Comparison of ENCODE assay signal across 12 mouse cellular contexts in genomic region chr19:18436351-18436750, GRCm38 (mm10).
A peak's percentile ranks its signal among the peaks of the same experiment; 100 is the strongest.
DNase-seq lines count a peak whose midpoint lies in the region; ATAC-seq and TF ChIP-seq lines count a peak whose summit lies in the region.
"Had no signal": no experiment of that assay in that cellular context is flagged by ENCODE, and none has a peak within 500 bp of the region (broad histone marks: within the 10 kb centered on the region; RNA-seq: fewer than 3 reads in every experiment).

No protein-coding gene starts in this region.

- no peak overlapping the region for H3K27ac ChIP-seq in kidney, embryonic 16.5 days (ENCODE audit: low read length)
- no peak overlapping the region for H3K27ac ChIP-seq in embryonic facial prominence, embryonic 11.5 days (replicated peaks; ENCODE audit: low read depth, low read length)
- H3K27ac ChIP-seq in neural tube, embryonic 11.5 days (ENCODE audit: low read depth, low read length) = no peak overlapping the region
- no peak overlapping the region for H3K27ac ChIP-seq in forebrain, embryonic 14.5 days (ENCODE audit: low read depth, low read length)
- no peak overlapping the region for H3K27ac ChIP-seq in heart, adult 2 months

- no peak overlapping the region for H3K4me3 ChIP-seq in kidney, embryonic 16.5 days (ENCODE audit: low read length)
- H3K4me3 ChIP-seq in embryonic facial prominence, embryonic 11.5 days (ENCODE audit: low read depth, low read length) = no peak overlapping the region
- H3K4me3 ChIP-seq in neural tube, embryonic 11.5 days (ENCODE audit: low read depth, low read length) = no peak overlapping the region
- no peak overlapping the region for H3K4me3 ChIP-seq in forebrain, embryonic 14.5 days (ENCODE audit: low read depth, low read length)
- no peak overlapping the region for H3K4me3 ChIP-seq in heart, adult 2 months

- TF ChIP-seq POLR2A in heart, adult 2 months (IDR thresholded peaks at IDR 0.05; ENCODE audit: insufficient read depth, low read depth, low read length) = no peak

- TF ChIP-seq EP300 in heart, adult 2 months (IDR thresholded peaks at IDR 0.05; ENCODE audit: insufficient read depth, low read depth, low read length) = no peak

- no peaks in the 10 kb centered on the region for H3K9me3 ChIP-seq in kidney, embryonic 16.5 days (ENCODE audit: low read length)
- no peaks in the 10 kb centered on the region for H3K9me3 ChIP-seq in embryonic facial prominence, embryonic 11.5 days (replicated peaks; ENCODE audit: control insufficient read depth, low read length)
- no peaks in the 10 kb centered on the region for H3K9me3 ChIP-seq in neural tube, embryonic 11.5 days (ENCODE audit: control insufficient read depth, low read length)
- no peaks in the 10 kb centered on the region for H3K9me3 ChIP-seq in forebrain, embryonic 14.5 days (replicated peaks; ENCODE audit: control insufficient read depth, low read length)

- TF ChIP-seq CTCF in heart, adult 2 months (IDR thresholded peaks at IDR 0.05) = no peak

- intact Hi-C loops in heart, adult 2 months (cut with DNase I) = no loop called here

- H3K9ac ChIP-seq in kidney, embryonic 16.5 days (replicated peaks; ENCODE audit: low read length) = no peak overlapping the region
- H3K9ac ChIP-seq in embryonic facial prominence, embryonic 11.5 days (replicated peaks; ENCODE audit: low read length) = no peak overlapping the region
- H3K9ac ChIP-seq in neural tube, embryonic 11.5 days (ENCODE audit: low read length) = no peak overlapping the region
- H3K9ac ChIP-seq in forebrain, embryonic 14.5 days (ENCODE audit: low read length) = no peak overlapping the region
- no peak overlapping the region for H3K9ac ChIP-seq in heart, adult 2 months (ENCODE audit: low read depth, low read length)

- no peak overlapping the region for H3K4me2 ChIP-seq in kidney, embryonic 16.5 days (replicated peaks; ENCODE audit: low read depth, low read length)
- H3K4me2 ChIP-seq in embryonic facial prominence, embryonic 11.5 days (ENCODE audit: low read depth, low read length) = no peak overlapping the region
- H3K4me2 ChIP-seq in neural tube, embryonic 11.5 days (ENCODE audit: low read depth) = no peak overlapping the region
- no peak overlapping the region for H3K4me2 ChIP-seq in forebrain, embryonic 14.5 days (ENCODE audit: low read length)

- peak; percentile 49; the same call in 1 of the 2 replicates for ATAC-seq in kidney, embryonic 16.5 days (ENCODE audit: low FRiP score, low TSS enrichment)
- ATAC-seq in embryonic facial prominence, embryonic 11.5 days (replicated peaks; ENCODE audit: insufficient number of reproducible peaks, low FRiP score, low TSS enrichment, low read depth) = no peak
- ATAC-seq in neural tube, embryonic 11.5 days (ENCODE audit: insufficient read depth, low FRiP score, low TSS enrichment) = no peak
- ATAC-seq in forebrain, embryonic 14.5 days = no peak
- ATAC-seq: CD4-positive, CD25-positive, alpha-beta regulatory T cell, adult 4 months had no signal

- H3K27me3 ChIP-seq in kidney, embryonic 16.5 days (ENCODE audit: insufficient read depth, low read length) = no peaks in the 10 kb centered on the region
- no peaks in the 10 kb centered on the region for H3K27me3 ChIP-seq in embryonic facial prominence, embryonic 11.5 days (ENCODE audit: control insufficient read depth, insufficient read depth, low read length)
- H3K27me3 ChIP-seq in neural tube, embryonic 11.5 days (ENCODE audit: control insufficient read depth, insufficient read depth, low read length) = no peaks in the 10 kb centered on the region
- H3K27me3 ChIP-seq in forebrain, embryonic 14.5 days (replicated peaks; ENCODE audit: control insufficient read depth, insufficient read depth, low read length) = no peaks in the 10 kb centered on the region
- no peaks in the 10 kb centered on the region for H3K27me3 ChIP-seq in heart, adult 2 months (ENCODE audit: control insufficient read depth, insufficient read depth, low read length)

- DNase-seq in kidney, adult 8-10 months = no peak
- DNase-seq in ovary, adult 18-20 months (ENCODE audit: low spot score) = peak; percentile 31
- no peak for DNase-seq in ovary, postnatal 14 days (ENCODE audit: low spot score)
- peak; percentile 28 for DNase-seq in embryonic facial prominence, embryonic 11.5 days (ENCODE audit: low spot score)
- peak; percentile 24 for DNase-seq in neural tube, embryonic 11.5 days (ENCODE audit: low spot score)
- DNase-seq in forebrain, embryonic 14.5 days (ENCODE audit: low spot score) = no peak
- no peak for DNase-seq in heart, adult 2 months
- DNase-seq: cerebellum, postnatal 14 days; heart, adult 11 months; layer of hippocampus, postnatal 36 days had no signal

- no peaks in the 10 kb centered on the region for H3K4me1 ChIP-seq in kidney, embryonic 16.5 days (ENCODE audit: insufficient read depth, low read length)
- no peaks in the 10 kb centered on the region for H3K4me1 ChIP-seq in embryonic facial prominence, embryonic 11.5 days (ENCODE audit: control insufficient read depth, insufficient read depth, low read length)
- no peaks in the 10 kb centered on the region for H3K4me1 ChIP-seq in neural tube, embryonic 11.5 days (ENCODE audit: control insufficient read depth, insufficient read depth, low read length)
- H3K4me1 ChIP-seq in forebrain, embryonic 14.5 days (ENCODE audit: control insufficient read depth, insufficient read depth, low read length) = no peaks in the 10 kb centered on the region
- no peaks in the 10 kb centered on the region for H3K4me1 ChIP-seq in heart, adult 2 months (ENCODE audit: control insufficient read depth, insufficient read depth, low read length)

- H3K79me2 ChIP-seq in heart, adult 2 months (replicated peaks; ENCODE audit: control insufficient read depth, insufficient read depth, low read length) = no peaks in the 10 kb centered on the region

- no peaks in the 10 kb centered on the region for H3K36me3 ChIP-seq in kidney, embryonic 16.5 days (ENCODE audit: insufficient read depth, low read length)
- no peaks in the 10 kb centered on the region for H3K36me3 ChIP-seq in embryonic facial prominence, embryonic 11.5 days (replicated peaks; ENCODE audit: control insufficient read depth, insufficient read depth, low read depth, low read length)
- H3K36me3 ChIP-seq in neural tube, embryonic 11.5 days (ENCODE audit: control insufficient read depth, insufficient read depth, low read length) = no peaks in the 10 kb centered on the region
- no peaks in the 10 kb centered on the region for H3K36me3 ChIP-seq in forebrain, embryonic 14.5 days (ENCODE audit: control insufficient read depth, insufficient read depth, low read length)
- H3K36me3 ChIP-seq in heart, adult 2 months (ENCODE audit: control insufficient read depth, insufficient read depth, low read length) = no peaks in the 10 kb centered on the region

- 52% methylated on average over 3 of the region's 3 CpGs for WGBS in kidney, embryonic 16.5 days
- 51% methylated on average over 3 of the region's 3 CpGs for whole genome bisulfite sequencing in embryonic facial prominence, embryonic 11.5 days
- WGBS in neural tube, embryonic 11.5 days = 52% methylated on average over 3 of the region's 3 CpGs
- WGBS in forebrain, embryonic 14.5 days = 71% methylated on average over 3 of the region's 3 CpGs
- WGBS in heart, adult 2 months = 57% methylated on average over 3 of the region's 3 CpGs

Comparison
In these comparisons a context has a peak if more than half of its experiments do, and no peak if none do; other contexts are left out.
1. DNase-seq: peak in ovary, adult 18-20 months (single experiment), embryonic facial prominence, embryonic 11.5 days (single experiment) and neural tube, embryonic 11.5 days (single experiment); none in kidney, adult 8-10 months (0 of 2), ovary, postnatal 14 days (single experiment), forebrain, embryonic 14.5 days (single experiment) and heart, adult 2 months (0 of 2).